Mouse (Mus musculus) liver, embryonic 14.5 days (tissue): ENCODE results near the gene Fancm.

Source experiments
- CTCF ChIP-seq: IDR thresholded peaks from 2 replicates; pipeline ENCODE4 v1.5.1; 2016; ENCODE audit warnings: antibody characterized with exemption, low read depth, control low read depth
- EP300 ChIP-seq: IDR thresholded peaks from 2 replicates; pipeline ENCODE4 v1.6.1; 2016; ENCODE audit warnings: antibody characterized with exemption, low read depth

- no peak for TF ChIP-seq CTCF
- no peak for TF ChIP-seq EP300
These were observed 38.5 kb downstream of the Fancm start for GRCm38 (mm10) chr12:65113925-65114324.
